Mouse (Mus musculus) CD4-positive naive resting alpha-beta T cell, adult 76 days (primary cell): ENCODE results near the gene Cltrn. TPM values are rescaled to one million over a fixed set of nuclear protein-coding genes. Genes with fewer than 3 reads are reported as not detected.

Source experiments
- total RNA-seq: library from RNA; stranded (reverse); gene quantifications from one replicate; pipeline ENCODE4 v1.2.4, GENCODE M21; 2023

Gene Cltrn
- total RNA-seq: not detected

GRCm38 (mm10) chrX:164088582-164088981 is at the start of gene Cltrn:
Gene Cltrn (plus strand): TSS chrX:164088830.

GRCm38 (mm10) chrX:164076040-164076775 is 12.4 kb upstream of the Cltrn start, which contains the start of gene Siah1b:
Gene Siah1b (minus strand): TSS chrX:164076493.

GRCm38 (mm10) chrX:164139032-164139431 is 50.4 kb downstream of the Cltrn start, which contains the start of gene Ace2:
Gene Ace2 (plus strand): TSS chrX:164139332.

Other genes starting within 250 kb of the Cltrn start
- gene Ap1s2, start 179.8 kb upstream of the Cltrn start, total RNA-seq: 13.7 TPM
- 94.3 TPM for gene Zrsr2, start 130.2 kb upstream of the Cltrn start, total RNA-seq
- gene Car5b, start 60.8 kb upstream of the Cltrn start, total RNA-seq: not detected
- gene Siah1b, start 12.3 kb upstream of the Cltrn start, total RNA-seq: 7.8 TPM
- not detected for gene Ace2, start 50.5 kb downstream of the Cltrn start, total RNA-seq
- not detected for gene Bmx, start 169.4 kb downstream of the Cltrn start, total RNA-seq
- gene Pir, start 180.5 kb downstream of the Cltrn start, total RNA-seq: not detected